Mouse (Mus musculus) stomach, embryonic 14.5 days (tissue): Measurements from ENCODE around the gene Tmem198. TPM values are rescaled to one million over a fixed set of nuclear protein-coding genes. Genes with fewer than 3 reads are reported as not detected.

Source experiments
- ATAC-seq: fragments of 200-750 bp; cut with Nextera tagmentation; 2 replicates; pipeline ENCODE4 v1.8.0; 2017; ENCODE audit warnings: low read depth, moderate TSS enrichment; ENCODE audit not compliant: insufficient number of reproducible peaks, insufficient read depth, low FRiP score
- H3K27ac ChIP-seq: fragments of 300-500 bp; sonication (generic); 2 replicates; pipeline ENCODE4 v1.5.1; 2014; ENCODE audit warnings: mild to moderate bottlenecking, low read length, moderate library complexity, mixed read lengths
- H3K27me3 ChIP-seq: fragments of 300-500 bp; sonication (generic); 2 replicates; pipeline ENCODE4 v1.6.1; 2014; ENCODE audit warnings: low read length, control low read depth, mixed read lengths; ENCODE audit not compliant: control insufficient read depth, insufficient read depth
- H3K36me3 ChIP-seq: fragments of 300-500 bp; sonication (generic); 2 replicates; pipeline ENCODE4 v1.6.1; 2014; ENCODE audit warnings: mild to moderate bottlenecking, control low read depth, low read length, moderate library complexity, mixed read lengths; ENCODE audit not compliant: control insufficient read depth, insufficient read depth
- H3K4me1 ChIP-seq: fragments of 300-500 bp; sonication (generic); 2 replicates; pipeline ENCODE4 v1.6.1; 2014; ENCODE audit warnings: low read length, control low read depth, mixed read lengths; ENCODE audit not compliant: control insufficient read depth, insufficient read depth
- H3K4me2 ChIP-seq: fragments of 300-500 bp; sonication (generic); replicated peaks from 2 replicates; pipeline ENCODE4 v1.6.1; 2014; ENCODE audit warnings: low read depth, low read length, control low read depth
- H3K4me3 ChIP-seq: fragments of 300-500 bp; sonication (generic); 2 replicates; pipeline ENCODE4 v1.5.1; 2014; ENCODE audit warnings: low read depth, low read length, control low read depth
- H3K9ac ChIP-seq: fragments of 300-500 bp; sonication (generic); replicated peaks from 2 replicates; pipeline ENCODE4 v1.6.1; 2014; ENCODE audit warnings: low read depth, mild to moderate bottlenecking, control low read depth, low read length, moderate library complexity, mixed read lengths
- H3K9me3 ChIP-seq: fragments of 300-500 bp; sonication (generic); 2 replicates; pipeline ENCODE4 v1.6.1; 2016; ENCODE audit warnings: low read depth, low read length, control low read depth; ENCODE audit not compliant: control insufficient read depth
- WGBS: fragments of 180-500 bp; shearing (Covaris S2); extraction: QIAGEN DNeasy Blood & Tissue Kit; methylation state at CpG from one replicate; pipeline ENCODE4 v1.1.7; 2014; 5-methylcytosine and 5-hydroxymethylcytosine counted together
- polyA plus RNA-seq: library from polyadenylated mRNA; unstranded; fragments of >200 nt; fragmentation: Nextera tagmentation; extraction: Ambion mirVana; gene quantifications from 2 replicates; pipeline ENCODE4 v1.2.1, GENCODE M21; 2014

Gene Tmem198
- polyA plus RNA-seq, 1 experiment from 2014 or later: 1.6 TPM

DNA sequence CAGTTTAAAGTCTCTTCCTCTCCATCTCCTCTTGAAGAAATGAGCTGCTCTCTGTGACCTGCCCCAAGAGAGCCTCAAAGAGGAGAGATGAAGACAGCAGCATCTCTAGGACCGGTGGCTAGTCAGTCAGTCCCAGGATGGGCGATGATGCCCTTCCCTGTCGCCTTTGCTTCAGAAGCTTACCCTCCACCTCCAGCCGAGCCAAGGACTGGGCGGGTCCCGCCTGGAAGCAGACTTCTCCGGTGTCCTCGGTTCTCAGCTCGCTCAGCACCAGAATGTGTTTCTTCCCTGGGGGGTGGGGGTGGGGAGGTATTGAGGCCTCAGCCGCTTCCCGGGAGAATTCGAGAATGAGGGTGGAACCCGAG is 7.7 kb downstream of the Tmem198 start:
- Histone ChIP-seq H3K4me3 (peak overlapping the region; percentile 46), H3K9ac (no peak overlapping the region), H3K27me3 (peaks cover 15% of the 10 kb centered on the region), H3K4me2 (peak overlapping the region; percentile 82), H3K4me1 (peaks cover 4% of the 10 kb centered on the region; the same call in 1 of the 2 replicates), H3K9me3 (no peaks in the 10 kb centered on the region), H3K36me3 (peaks cover 17% of the 10 kb centered on the region; the same call in 1 of the 2 replicates), H3K27ac (no peak overlapping the region)
- no peak; the same call in 1 of the 2 replicates for ATAC-seq
- 2% methylated on average over 13 of the region's 13 CpGs for WGBS

DNA sequence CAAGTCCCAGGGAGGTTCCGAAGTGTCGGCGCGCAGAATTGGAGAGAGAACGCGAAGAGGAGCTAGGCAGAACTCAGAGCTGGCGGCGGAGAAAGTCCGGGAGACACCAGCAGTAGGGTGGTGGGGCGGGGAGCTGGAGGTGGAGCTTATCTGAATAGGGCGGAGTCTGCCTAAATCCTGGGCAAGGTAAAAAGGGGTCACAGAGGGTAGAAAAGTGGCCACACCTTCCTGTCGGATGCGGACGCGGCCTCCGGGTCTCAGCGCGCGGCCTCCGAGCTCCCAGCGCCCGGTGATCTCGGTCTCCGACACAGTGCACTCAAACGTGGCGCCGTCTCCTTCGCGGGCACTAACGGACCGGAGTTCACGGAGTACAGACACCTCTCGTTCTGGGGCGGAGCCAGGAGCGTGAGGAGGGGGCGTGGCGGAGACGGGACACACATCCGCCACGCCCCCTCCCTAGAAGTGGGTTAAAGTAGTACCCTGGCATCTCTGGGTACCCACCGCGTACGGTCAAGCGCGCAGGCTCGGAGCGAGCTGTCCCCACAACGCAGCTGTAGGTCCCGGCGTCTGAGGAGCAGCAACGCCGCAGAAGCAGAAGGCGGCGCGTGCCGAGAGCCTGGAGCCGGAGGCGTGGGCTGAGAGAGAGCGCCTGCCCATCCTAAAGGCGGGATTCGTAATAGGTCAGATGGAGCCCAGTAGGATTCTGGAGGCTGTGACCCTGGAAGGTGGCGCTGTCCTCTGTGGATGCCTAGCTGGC is 8.3 kb downstream of the Tmem198 start:
- peak overlapping the region; percentile 82 for H3K4me2 ChIP-seq
- ATAC-seq: peak; percentile 66
- H3K4me1 ChIP-seq: peaks cover 4% of the 10 kb centered on the region; the same call in 1 of the 2 replicates
- WGBS: under 1% methylated on average over 62 of the region's 62 CpGs
- H3K4me3 ChIP-seq: peak overlapping the region; percentile 46
- H3K9me3 ChIP-seq: no peaks in the 10 kb centered on the region
- H3K27ac ChIP-seq: no peak overlapping the region
- peaks cover 15% of the 10 kb centered on the region for H3K27me3 ChIP-seq
- H3K36me3 ChIP-seq: peaks cover 23% of the 10 kb centered on the region; the same call in 1 of the 2 replicates
- H3K9ac ChIP-seq: no peak overlapping the region

DNA sequence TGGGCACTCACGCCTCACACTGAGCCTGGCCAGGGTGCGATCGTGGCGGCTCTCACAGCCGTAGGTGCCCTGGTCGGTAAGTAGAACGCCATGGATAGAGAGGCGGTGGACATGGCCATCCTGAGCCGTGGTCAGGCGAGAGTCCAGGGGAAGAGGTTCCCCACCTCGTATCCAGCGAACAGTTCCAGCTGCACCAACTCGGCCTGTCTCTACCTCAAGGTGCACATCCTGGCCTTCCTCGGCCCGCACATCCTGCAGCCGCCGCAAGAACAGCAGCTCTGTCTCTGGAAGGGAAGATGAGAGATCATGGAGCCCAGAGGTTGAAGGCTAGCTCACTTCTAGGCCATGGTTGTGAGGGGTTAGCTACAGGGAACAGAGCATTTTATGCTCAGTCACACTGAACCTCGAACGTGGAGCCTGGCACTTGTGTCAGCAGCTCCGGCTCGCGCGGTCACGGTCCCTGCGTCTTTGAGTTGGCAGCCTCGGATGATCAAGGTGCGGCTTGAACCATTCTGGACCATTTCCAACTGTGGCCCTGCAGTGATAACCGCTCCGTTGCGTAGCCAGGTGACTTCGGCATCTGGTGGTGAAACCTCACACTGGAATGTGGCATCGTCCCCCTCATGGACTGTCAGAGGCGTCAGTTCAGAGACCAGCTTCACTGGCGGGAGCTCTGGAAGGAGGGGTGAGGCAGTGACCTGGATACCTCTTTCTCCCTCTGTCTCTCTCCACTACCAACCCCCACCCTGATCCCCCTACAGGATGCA is 11.6 kb downstream of the Tmem198 start:
- Histone ChIP-seq H3K27me3 (peaks cover 5% of the 10 kb centered on the region; the same call in 1 of the 2 replicates), H3K9ac (no peak overlapping the region), H3K4me1 (peaks cover 4% of the 10 kb centered on the region; the same call in 1 of the 2 replicates), H3K27ac (no peak overlapping the region), H3K36me3 (peaks cover 30% of the 10 kb centered on the region), H3K4me3 (no peak overlapping the region), H3K4me2 (no peak overlapping the region), H3K9me3 (no peaks in the 10 kb centered on the region)
- ATAC-seq: no peak
- 86% methylated on average over 34 of the region's 34 CpGs for WGBS

DNA sequence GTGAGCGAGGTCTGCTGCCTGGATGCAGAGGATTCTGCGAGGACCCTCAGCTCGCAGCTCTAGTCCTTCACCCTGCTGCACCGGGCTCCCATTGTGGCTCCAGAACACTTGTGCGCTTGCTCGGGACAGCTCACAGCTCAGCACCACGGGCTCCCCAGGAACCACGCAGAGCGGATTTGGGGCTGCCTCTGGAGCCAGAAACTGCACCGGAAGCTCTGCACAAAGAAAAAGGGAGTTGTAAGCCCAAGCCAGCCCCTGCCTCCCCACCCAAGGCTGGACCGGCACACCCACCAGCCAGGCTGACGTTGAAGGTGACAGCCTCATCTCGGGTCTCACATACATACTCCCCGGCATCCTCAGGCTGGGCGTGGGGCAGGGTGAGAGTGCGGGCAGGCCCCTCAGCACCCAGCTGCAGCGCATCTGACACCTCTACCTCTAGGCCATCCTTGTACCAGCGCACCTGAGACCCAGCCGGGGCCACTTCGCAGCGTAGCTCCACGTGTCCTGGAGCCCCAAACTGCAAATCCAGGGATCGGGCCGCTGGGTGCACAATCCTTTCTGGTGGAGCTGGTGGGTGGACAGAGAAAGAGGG is 13.3 kb downstream of the Tmem198 start:
- H3K9ac ChIP-seq: no peak overlapping the region
- no peak overlapping the region for H3K27ac ChIP-seq
- no peak for ATAC-seq
- H3K4me3 ChIP-seq: no peak overlapping the region
- H3K36me3 ChIP-seq: peaks cover 46% of the 10 kb centered on the region
- H3K4me1 ChIP-seq: peaks cover 4% of the 10 kb centered on the region; the same call in 1 of the 2 replicates
- WGBS: 57% methylated on average over 24 of the region's 24 CpGs
- no peak overlapping the region for H3K4me2 ChIP-seq
- H3K9me3 ChIP-seq: no peaks in the 10 kb centered on the region
- H3K27me3 ChIP-seq: no peaks in the 10 kb centered on the region; the same call in 1 of the 2 replicates

DNA sequence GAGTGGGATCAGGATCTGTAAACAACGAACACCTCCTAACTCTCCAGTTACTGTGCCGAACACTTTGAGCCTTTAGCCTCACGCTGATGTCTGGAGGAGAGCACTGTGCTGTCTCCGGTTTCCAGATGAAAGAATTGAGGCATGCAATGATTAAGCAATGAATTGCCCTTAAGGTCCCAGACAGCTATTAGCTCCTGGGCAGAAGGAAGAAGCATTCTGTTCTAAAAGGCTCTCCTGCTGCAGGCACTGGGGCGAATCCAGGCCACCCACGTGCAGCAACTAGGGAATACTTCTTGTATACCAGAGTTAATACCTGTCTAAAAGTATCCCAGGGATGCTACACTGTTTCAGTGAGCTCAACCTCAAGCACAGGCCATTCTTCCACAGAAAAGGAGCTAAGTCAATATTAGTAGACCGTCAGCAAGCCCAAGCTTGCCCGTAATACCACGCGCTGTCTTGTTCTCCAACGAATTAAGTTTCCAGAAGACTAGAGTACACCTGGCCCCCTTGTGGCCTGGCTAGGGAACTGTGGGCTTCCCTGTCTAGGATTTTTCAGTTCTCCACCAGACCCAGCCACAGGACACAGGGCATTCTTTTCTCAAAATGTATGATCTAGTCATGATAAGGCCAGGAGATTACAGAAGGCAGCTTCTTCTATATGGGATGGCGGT is 15.7 kb downstream of the Tmem198 start:
- Histone ChIP-seq H3K4me1 (no peaks in the 10 kb centered on the region), H3K4me2 (no peak overlapping the region), H3K27ac (no peak overlapping the region), H3K4me3 (no peak overlapping the region), H3K9ac (no peak overlapping the region), H3K9me3 (no peaks in the 10 kb centered on the region), H3K36me3 (peaks cover 64% of the 10 kb centered on the region), H3K27me3 (no peaks in the 10 kb centered on the region)
- 47% methylated on average over 12 of the region's 12 CpGs for WGBS
- ATAC-seq: peak; percentile 44; the same call in 1 of the 2 replicates

DNA sequence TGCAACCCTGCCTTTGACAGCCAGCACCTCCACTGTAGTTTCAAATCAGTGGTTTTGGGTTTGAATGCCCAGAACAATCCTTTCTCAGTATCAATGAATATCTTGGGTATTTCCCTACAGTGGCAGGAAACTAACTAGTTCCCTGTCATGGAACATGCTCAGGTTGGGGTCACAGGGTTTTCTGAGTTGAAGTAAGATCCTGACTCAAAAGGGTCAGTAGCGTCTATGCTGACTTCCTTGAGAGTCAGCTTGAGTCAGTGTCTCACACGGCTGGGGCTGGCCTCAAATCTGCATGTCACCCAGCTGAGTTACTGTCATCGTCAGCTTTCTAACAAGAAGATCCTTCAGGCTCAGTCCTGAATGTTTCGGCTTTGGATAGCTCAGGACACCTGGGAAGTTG is 19.6 kb downstream of the Tmem198 start:
- no peaks in the 10 kb centered on the region for H3K27me3 ChIP-seq
- peaks cover 73% of the 10 kb centered on the region for H3K36me3 ChIP-seq
- H3K4me1 ChIP-seq: peaks cover 1% of the 10 kb centered on the region; the same call in 1 of the 2 replicates
- H3K9ac ChIP-seq: no peak overlapping the region
- no peak overlapping the region for H3K4me3 ChIP-seq
- 87% methylated on average over 4 of the region's 4 CpGs for WGBS
- no peak for ATAC-seq
- no peak overlapping the region for H3K27ac ChIP-seq
- H3K9me3 ChIP-seq: no peaks in the 10 kb centered on the region
- H3K4me2 ChIP-seq: no peak overlapping the region

DNA sequence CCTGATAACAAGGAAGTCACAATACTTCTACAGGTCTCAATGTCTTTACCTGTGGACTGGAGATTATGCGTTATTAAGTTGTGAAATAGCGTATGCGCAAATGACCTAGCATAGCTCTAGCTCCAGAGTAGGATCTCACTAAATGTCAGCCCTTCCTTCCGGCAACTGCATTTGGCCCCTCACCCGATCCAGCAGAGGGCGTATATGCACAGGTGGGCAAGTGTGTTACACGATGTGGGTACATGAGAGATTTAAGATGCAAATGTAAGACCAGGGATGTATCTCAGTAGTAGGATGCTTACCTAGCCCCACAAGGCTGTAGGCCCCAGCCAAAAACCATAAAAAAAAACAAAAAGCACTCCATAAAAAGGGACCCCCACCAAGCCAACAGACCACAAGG is 20.1 kb downstream of the Tmem198 start:
- no peak for ATAC-seq
- H3K27me3 ChIP-seq: no peaks in the 10 kb centered on the region
- WGBS: 73% methylated on average over 7 of the region's 7 CpGs

DNA sequence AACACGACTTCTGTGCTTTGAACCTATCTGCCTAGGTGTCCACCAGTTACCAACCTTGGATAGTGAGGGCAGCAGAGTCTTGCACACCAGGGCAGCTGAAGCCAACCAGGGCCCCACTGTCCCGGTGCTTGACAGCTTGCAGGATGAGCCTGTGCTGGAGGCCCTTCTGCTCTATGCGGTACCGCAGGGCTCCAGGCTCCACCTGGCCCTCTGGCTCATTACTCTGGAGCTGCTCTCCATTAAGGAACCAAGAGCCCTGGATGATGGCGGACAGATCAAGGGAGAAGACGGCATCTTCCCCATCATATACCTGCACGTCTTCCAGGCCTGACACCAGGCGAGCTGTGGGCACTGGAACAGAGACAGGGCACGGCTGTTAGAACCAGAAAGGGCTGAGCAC is 22.6 kb downstream of the Tmem198 start:
- WGBS: 97% methylated on average over 9 of the region's 9 CpGs
- Histone ChIP-seq H3K27ac (no peak overlapping the region), H3K9me3 (no peaks in the 10 kb centered on the region), H3K36me3 (peaks cover 61% of the 10 kb centered on the region), H3K4me2 (no peak overlapping the region), H3K27me3 (no peaks in the 10 kb centered on the region), H3K4me1 (peaks cover 14% of the 10 kb centered on the region), H3K9ac (no peak overlapping the region), H3K4me3 (no peak overlapping the region)
- ATAC-seq: no peak

More for the DNA sequence above, 20.1 kb downstream of the Tmem198 start:
- no peak overlapping the region for H3K27ac ChIP-seq
- no peak overlapping the region for H3K4me2 ChIP-seq
- no peaks in the 10 kb centered on the region for H3K9me3 ChIP-seq
- H3K9ac ChIP-seq: no peak overlapping the region
- H3K4me1 ChIP-seq: peaks cover 6% of the 10 kb centered on the region
- no peak overlapping the region for H3K4me3 ChIP-seq
- H3K36me3 ChIP-seq: peaks cover 73% of the 10 kb centered on the region
